Comparison of ENCODE assay signal across 27 mouse cellular contexts in genomic region chr4:76319874-76320273, GRCm38 (mm10).
DNase-seq lines count a peak whose midpoint lies in the region; ATAC-seq and TF ChIP-seq lines count a peak whose summit lies in the region.
"Had no signal": no experiment of that assay in that cellular context is flagged by ENCODE, and none has a peak within 500 bp of the region (broad histone marks: within the 10 kb centered on the region; RNA-seq: fewer than 3 reads in every experiment).

No protein-coding gene starts in this region.

- DNase-seq in intestine, embryonic 14.5 days (ENCODE audit: low spot score): no peak
- DNase-seq in kidney, postnatal 4 days: peak; percentile 21 to 27
- DNase-seq in kidney, adult 9 months: no peak
- DNase-seq in lung, postnatal 0 days (ENCODE audit: low spot score): peak; percentile 38
- DNase-seq in lung, adult 18-20 months: no peak
- DNase-seq in right cerebral cortex, postnatal 36 days (ENCODE audit: low spot score in 2 of 2): no peak
- DNase-seq: adrenal gland, postnatal 25 days; cerebellum, adult 18-20 months; cerebellum, postnatal 10 days; gastrocnemius, postnatal 14 days; heart, postnatal 36 days; kidney, adult 18-20 months; liver, postnatal 0 days; right cerebral cortex, postnatal 25 days; spleen, adult 18-20 months; thymus, postnatal 4 days had no signal

- ATAC-seq in intestine, embryonic 14.5 days (replicated peaks; ENCODE audit: low FRiP score, low TSS enrichment, low read depth): 0 out of 2 replicates have a peak, but pooled peaks have one; percentile 53
- no peak for ATAC-seq in intestine, postnatal 0 days
- ATAC-seq in lung, postnatal 0 days: peak; percentile 52; the same call in 1 of the 2 replicates
- ATAC-seq: CD4-positive, CD25-positive, alpha-beta regulatory T cell, adult 4 months; forebrain, embryonic 13.5 days; hindbrain, postnatal 0 days; liver, embryonic 12.5 days; liver, postnatal 0 days; midbrain, embryonic 15.5 days had no signal

- no peaks in the 10 kb centered on the region for H3K79me2 ChIP-seq in myocyte (ENCODE audit: control insufficient read depth, insufficient read depth)

- H3K4me2 ChIP-seq in intestine, embryonic 14.5 days (ENCODE audit: low read length): no peak overlapping the region
- no peak overlapping the region for H3K4me2 ChIP-seq in intestine, postnatal 0 days (replicated peaks; ENCODE audit: low read depth)
- H3K4me2 ChIP-seq in lung, postnatal 0 days (replicated peaks; ENCODE audit: low read depth, low read length): no peak overlapping the region
- H3K4me2 ChIP-seq in myocyte (ENCODE audit: low read depth): no peak overlapping the region
- H3K4me2 ChIP-seq: forebrain, embryonic 13.5 days; heart, embryonic 15.5 days; hindbrain, embryonic 12.5 days; limb, embryonic 12.5 days; liver, embryonic 12.5 days; midbrain, embryonic 15.5 days had no signal

- TF ChIP-seq EP300 in lung, postnatal 0 days (IDR thresholded peaks at IDR 0.05): no peak

- H3K27ac ChIP-seq in intestine, embryonic 14.5 days (ENCODE audit: low read depth): no peak overlapping the region
- H3K27ac ChIP-seq in intestine, postnatal 0 days (ENCODE audit: low read depth, low read length): no peak overlapping the region
- no peak overlapping the region for H3K27ac ChIP-seq in lung, postnatal 0 days (ENCODE audit: low read length)
- H3K27ac ChIP-seq: forebrain, embryonic 13.5 days; heart, embryonic 10.5 days; heart, embryonic 15.5 days; hindbrain, embryonic 12.5 days; hindbrain, postnatal 0 days; limb, embryonic 12.5 days; liver, embryonic 12.5 days; midbrain, embryonic 15.5 days had no signal

- H3K36me3 ChIP-seq in intestine, embryonic 14.5 days (ENCODE audit: control insufficient read depth, insufficient read depth, low read length): no peaks in the 10 kb centered on the region
- H3K36me3 ChIP-seq in intestine, postnatal 0 days (ENCODE audit: control insufficient read depth, insufficient read depth): no peaks in the 10 kb centered on the region
- H3K36me3 ChIP-seq in lung, postnatal 0 days (ENCODE audit: insufficient read depth, low read length): no peaks in the 10 kb centered on the region
- no peaks in the 10 kb centered on the region for H3K36me3 ChIP-seq in myocyte (ENCODE audit: control insufficient read depth, insufficient read depth)
- H3K36me3 ChIP-seq: heart, embryonic 10.5 days; heart, embryonic 15.5 days; liver, embryonic 12.5 days; midbrain, embryonic 15.5 days had no signal

- no peak for TF ChIP-seq POLR2A in myocyte (IDR thresholded peaks at IDR 0.05; ENCODE audit: insufficient read length, low read depth)

- 28% methylated on average over 4 of the region's 4 CpGs for WGBS in intestine, embryonic 14.5 days
- 51% methylated on average over 4 of the region's 4 CpGs for WGBS in intestine, postnatal 0 days
- 47% methylated on average over 4 of the region's 4 CpGs for WGBS in lung, postnatal 0 days

- no peak overlapping the region for H3K4me3 ChIP-seq in intestine, embryonic 14.5 days (ENCODE audit: low read depth, low read length)
- H3K4me3 ChIP-seq in intestine, postnatal 0 days (ENCODE audit: low read depth, low read length): no peak overlapping the region
- no peak overlapping the region for H3K4me3 ChIP-seq in lung, postnatal 0 days (ENCODE audit: low read depth, low read length)
- no peak overlapping the region for H3K4me3 ChIP-seq in myocyte
- H3K4me3 ChIP-seq: forebrain, embryonic 13.5 days; heart, embryonic 10.5 days; heart, embryonic 15.5 days; hindbrain, embryonic 12.5 days; limb, embryonic 12.5 days; liver, embryonic 12.5 days; midbrain, embryonic 15.5 days had no signal

- H3K9me3 ChIP-seq in intestine, embryonic 14.5 days (ENCODE audit: control insufficient read depth, low read length): no peaks in the 10 kb centered on the region
- H3K9me3 ChIP-seq in intestine, postnatal 0 days (ENCODE audit: control insufficient read depth): no peaks in the 10 kb centered on the region
- H3K9me3 ChIP-seq in lung, postnatal 0 days (ENCODE audit: low read length): no peaks in the 10 kb centered on the region
- H3K9me3 ChIP-seq: forebrain, embryonic 13.5 days; heart, embryonic 10.5 days; heart, embryonic 15.5 days; hindbrain, embryonic 12.5 days; limb, embryonic 12.5 days; liver, embryonic 12.5 days; midbrain, embryonic 15.5 days had no signal

- no peak overlapping the region for H3K9ac ChIP-seq in intestine, embryonic 14.5 days (ENCODE audit: low read length)
- no peak overlapping the region for H3K9ac ChIP-seq in intestine, postnatal 0 days (ENCODE audit: low read depth, low read length)
- H3K9ac ChIP-seq in lung, postnatal 0 days (replicated peaks; ENCODE audit: low read depth): no peak overlapping the region
- H3K9ac ChIP-seq: forebrain, embryonic 13.5 days; heart, embryonic 15.5 days; hindbrain, embryonic 12.5 days; limb, embryonic 12.5 days; liver, embryonic 12.5 days; liver, postnatal 0 days; midbrain, embryonic 15.5 days had no signal

- TF ChIP-seq CTCF in intestine, postnatal 0 days (IDR thresholded peaks at IDR 0.05; ENCODE audit: low read depth): no peak
- TF ChIP-seq CTCF in lung, postnatal 0 days (IDR thresholded peaks at IDR 0.05): no peak

- H3ac ChIP-seq in myocyte (ENCODE audit: control insufficient read depth, insufficient read length): no peak overlapping the region

- peaks cover 20% of the 10 kb centered on the region for H3K4me1 ChIP-seq in intestine, embryonic 14.5 days (replicated peaks; ENCODE audit: control insufficient read depth, insufficient read depth, low read length)
- H3K4me1 ChIP-seq in intestine, postnatal 0 days (replicated peaks; ENCODE audit: control insufficient read depth, insufficient read depth, low read length): 0 out of 2 replicates have a peak, but pooled peaks cover 4% of the 10 kb centered on the region
- no peaks in the 10 kb centered on the region for H3K4me1 ChIP-seq in lung, postnatal 0 days (ENCODE audit: insufficient read depth, low read depth, low read length)
- H3K4me1 ChIP-seq: liver, embryonic 12.5 days had no signal

- H3K27me3 ChIP-seq in intestine, embryonic 14.5 days (replicated peaks; ENCODE audit: control insufficient read depth, insufficient read depth, low read length): no peaks in the 10 kb centered on the region
- H3K27me3 ChIP-seq in intestine, postnatal 0 days (replicated peaks; ENCODE audit: control insufficient read depth, insufficient read depth, low read length): no peaks in the 10 kb centered on the region
- H3K27me3 ChIP-seq in lung, postnatal 0 days (replicated peaks; ENCODE audit: insufficient read depth, low read length): no peaks in the 10 kb centered on the region
- no peaks in the 10 kb centered on the region for H3K27me3 ChIP-seq in myocyte (ENCODE audit: control insufficient read depth, insufficient read depth, insufficient read length)
- H3K27me3 ChIP-seq: forebrain, embryonic 13.5 days; heart, embryonic 15.5 days; hindbrain, embryonic 12.5 days; limb, embryonic 12.5 days; liver, embryonic 12.5 days; midbrain, embryonic 15.5 days had no signal

TF ChIP-seq in myocyte, 11 proteins besides CTCF, POLR2A, EP300 and RAD21:
- TF ChIP-seq MAX (IDR thresholded peaks at IDR 0.05; ENCODE audit: low read depth) (no peak), TCF3 (IDR thresholded peaks at IDR 0.05; ENCODE audit: insufficient read length, low read depth) (no peak), REST (IDR thresholded peaks at IDR 0.05; ENCODE audit: insufficient read depth, insufficient read length) (no peak), MYOD1 (IDR thresholded peaks at IDR 0.05; ENCODE audit: control insufficient read depth in 1 of 3, insufficient read length in 2 of 3, low read depth in 2 of 3) (peak in 2 of 3 experiments; percentile 22 to 40), SRF (IDR thresholded peaks at IDR 0.05; ENCODE audit: control insufficient read depth, insufficient read length, low read depth) (no peak), USF1 (IDR thresholded peaks at IDR 0.05; ENCODE audit: low read depth) (no peak), MYOG (IDR thresholded peaks at IDR 0.05; ENCODE audit: control insufficient read depth in 1 of 3, insufficient read depth in 1 of 3, insufficient read length in 2 of 3, low read depth in 2 of 3) (peak in 1 of 3 experiments; percentile 34), TCF12 (IDR thresholded peaks at IDR 0.05; ENCODE audit: insufficient read depth, poor library complexity, severe bottlenecking) (no peak), CEBPB (IDR thresholded peaks at IDR 0.05; ENCODE audit: insufficient read depth, poor library complexity, severe bottlenecking) (no peak), POLR2AphosphoS2 (IDR thresholded peaks at IDR 0.05; ENCODE audit: insufficient read length, low read depth) (no peak), E2F4 (IDR thresholded peaks at IDR 0.05; ENCODE audit: insufficient read depth) (no peak)

Comparison
In these comparisons a context has a peak if more than half of its experiments do, and no peak if none do; other contexts are left out.
1. DNase-seq: peak in kidney, postnatal 4 days (2 of 2) and lung, postnatal 0 days (single experiment); none in intestine, embryonic 14.5 days (single experiment), kidney, adult 9 months (single experiment), lung, adult 18-20 months (0 of 2) and right cerebral cortex, postnatal 36 days (0 of 2).